Mouse (Mus musculus): ENCODE data around the gene 9130023H24Rik. TPM values are rescaled to one million over a fixed set of nuclear protein-coding genes. Genes with fewer than 3 reads are reported as not detected.

9130023H24Rik gene
- polyA plus RNA-seq, 1 experiment from 2014 or later = 10.6 TPM

DNA sequence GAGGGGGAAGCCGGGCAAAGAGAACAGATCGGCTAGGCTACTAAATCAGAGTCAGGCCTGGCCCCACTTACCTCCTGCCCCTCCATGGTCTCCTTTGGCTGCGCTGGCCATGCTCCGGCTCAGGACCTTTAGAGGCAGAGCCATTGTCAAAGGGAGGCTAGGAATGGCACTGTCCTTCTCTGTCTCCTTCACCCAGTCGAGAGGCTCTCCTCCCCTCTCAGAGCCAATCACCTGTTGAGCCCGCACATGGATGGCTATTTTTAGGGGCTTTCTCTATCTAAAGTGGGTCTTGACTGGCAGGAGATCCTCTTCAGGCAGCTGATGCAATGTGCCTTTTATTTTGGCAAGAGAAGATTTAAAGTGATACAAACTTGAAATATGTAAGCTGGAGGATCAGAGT lies 31.7 kb downstream of the 9130023H24Rik start, which contains the start of gene Cox6a2:
TSS of gene Cox6a2 (minus strand) at position 236 of the 400 bp plus-strand sequence.
- H3K4me3 ChIP-seq = no peak within 1 kb of the TSS
- no peak for DNase-seq (ENCODE audit: low spot score)

GRCm38 (mm10) chr7:128205695-128206094 lies 32.1 kb downstream of the 9130023H24Rik start:
- Histone ChIP-seq H3K27me3 (ENCODE audit: low read depth, poor library complexity, severe bottlenecking) (no peaks in the 10 kb centered on the region), H3K4me1 (0 out of 2 replicates have a peak, but pooled peaks cover 2% of the 10 kb centered on the region), H3K4me3 (no peak overlapping the region), H3K36me3 (no peaks in the 10 kb centered on the region), H3K9me3 (replicated peaks) (no peaks in the 10 kb centered on the region), H3K27ac (no peak overlapping the region)
- DNase-seq (ENCODE audit: low spot score) = no peak
- whole genome bisulfite sequencing = 87% methylated on average over 18 of the region's 18 CpGs

More for the DNA sequence above, 31.7 kb downstream of the 9130023H24Rik start, which contains the start of gene Cox6a2:
- H3K9me3 ChIP-seq (replicated peaks) = no peaks in the 10 kb centered on the region
- no peaks in the 10 kb centered on the region for H3K36me3 ChIP-seq
- 0 out of 2 replicates have a peak, but pooled peaks cover 2% of the 10 kb centered on the region for H3K4me1 ChIP-seq
- H3K27me3 ChIP-seq (ENCODE audit: low read depth, poor library complexity, severe bottlenecking) = no peaks in the 10 kb centered on the region
- 86% methylated on average over 6 of the region's 6 CpGs for WGBS
- H3K27ac ChIP-seq = no peak within 1 kb of the TSS

DNA sequence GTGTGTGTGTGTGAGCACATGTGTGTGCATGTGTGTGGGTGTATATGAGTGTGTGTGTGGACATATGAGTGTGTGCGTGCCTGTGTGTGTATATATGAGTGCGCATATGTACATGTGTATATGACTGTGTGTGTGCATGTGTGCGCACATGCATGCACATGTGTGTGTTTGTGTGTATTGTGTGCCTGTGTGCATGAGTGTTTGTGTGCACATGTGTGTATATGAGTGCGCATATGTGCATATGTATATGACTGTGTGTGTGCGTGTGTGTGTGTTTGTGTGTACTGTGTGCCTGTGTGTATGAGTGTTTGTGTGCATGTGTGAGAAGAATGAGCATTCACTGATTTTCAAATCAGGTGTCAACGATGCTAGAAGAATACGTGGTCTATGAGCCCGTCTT lies 33.7 kb downstream of the 9130023H24Rik start:
- Histone ChIP-seq H3K4me1 (0 out of 2 replicates have a peak, but pooled peaks cover 2% of the 10 kb centered on the region), H3K9me3 (replicated peaks) (no peaks in the 10 kb centered on the region), H3K4me3 (no peak overlapping the region), H3K27ac (no peak overlapping the region), H3K27me3 (ENCODE audit: low read depth, poor library complexity, severe bottlenecking) (no peaks in the 10 kb centered on the region), H3K36me3 (no peaks in the 10 kb centered on the region)
- no peak for DNase-seq (ENCODE audit: low spot score)
- 95% methylated on average over 8 of the region's 8 CpGs for WGBS

GRCm38 (mm10) chr7:128203071-128203470 lies 34.8 kb downstream of the 9130023H24Rik start:
- no peaks in the 10 kb centered on the region for H3K9me3 ChIP-seq (replicated peaks)
- H3K27me3 ChIP-seq (ENCODE audit: low read depth, poor library complexity, severe bottlenecking) = no peaks in the 10 kb centered on the region
- H3K4me1 ChIP-seq = 0 out of 2 replicates have a peak, but pooled peaks cover 2% of the 10 kb centered on the region
- DNase-seq (ENCODE audit: low spot score) = no peak
- no peak overlapping the region for H3K27ac ChIP-seq
- no peak overlapping the region for H3K4me3 ChIP-seq
- no peaks in the 10 kb centered on the region for H3K36me3 ChIP-seq
- 86% methylated on average over 9 of the region's 9 CpGs for WGBS

- Histone ChIP-seq H3K27ac (no peak overlapping the region), H3K4me1 (0 out of 2 replicates have a peak, but pooled peaks cover 2% of the 10 kb centered on the region), H3K9me3 (replicated peaks) (no peaks in the 10 kb centered on the region), H3K4me3 (no peak overlapping the region), H3K27me3 (ENCODE audit: low read depth, poor library complexity, severe bottlenecking) (no peaks in the 10 kb centered on the region), H3K36me3 (no peaks in the 10 kb centered on the region)
- DNase-seq (ENCODE audit: low spot score) = no peak
- 96% methylated on average over 9 of the region's 9 CpGs for WGBS
Measured at GRCm38 (mm10) chr7:128201607-128202006, 36.2 kb downstream of the 9130023H24Rik start.

Other genes with a start within 250 kb of the 9130023H24Rik start
- 5.2 and 6.5 TPM in 2 replicates for gene Pycard, start 244.2 kb downstream of the 9130023H24Rik start, polyA plus RNA-seq (2016; fragmentation: Nextera tagmentation; extraction: Ambion mirVana)
- not detected in 2 replicates for gene Trim72, start 234.1 kb downstream of the 9130023H24Rik start, polyA plus RNA-seq (2016; fragmentation: Nextera tagmentation; extraction: Ambion mirVana)
- 0.28 and 0.40 TPM in 2 replicates for gene Itgam, start 175.4 kb downstream of the 9130023H24Rik start, polyA plus RNA-seq (2016; fragmentation: Nextera tagmentation; extraction: Ambion mirVana)
- not detected in 2 replicates for gene Gm49368, start 175.3 kb downstream of the 9130023H24Rik start, polyA plus RNA-seq (2016; fragmentation: Nextera tagmentation; extraction: Ambion mirVana)
- not detected in 2 replicates for gene Itgax, start 108.5 kb downstream of the 9130023H24Rik start, polyA plus RNA-seq (2016; fragmentation: Nextera tagmentation; extraction: Ambion mirVana)
- not detected in 2 replicates for gene Itgad, start 83.7 kb downstream of the 9130023H24Rik start, polyA plus RNA-seq (2016; fragmentation: Nextera tagmentation; extraction: Ambion mirVana)
- gene Cox6a2, start 31.6 kb downstream of the 9130023H24Rik start, polyA plus RNA-seq (2016; fragmentation: Nextera tagmentation; extraction: Ambion mirVana) = 0.23 and 0.51 TPM in 2 replicates
- 17.8 and 20.0 TPM in 2 replicates for gene Armc5, start 689 bp downstream of the 9130023H24Rik start, polyA plus RNA-seq (2016; fragmentation: Nextera tagmentation; extraction: Ambion mirVana)
- 12.9 and 14.5 TPM in 2 replicates for gene Tgfb1i1, start 8.8 kb upstream of the 9130023H24Rik start, polyA plus RNA-seq (2016; fragmentation: Nextera tagmentation; extraction: Ambion mirVana)
- 0.33 and 0.50 TPM in 2 replicates for gene Slc5a2, start 27.6 kb upstream of the 9130023H24Rik start, polyA plus RNA-seq (2016; fragmentation: Nextera tagmentation; extraction: Ambion mirVana)
- 27.9 and 28.4 TPM in 2 replicates for gene BC017158, start 60.1 kb upstream of the 9130023H24Rik start, polyA plus RNA-seq (2016; fragmentation: Nextera tagmentation; extraction: Ambion mirVana)
- gene Rgs10, start 180.7 kb upstream of the 9130023H24Rik start, polyA plus RNA-seq (2016; fragmentation: Nextera tagmentation; extraction: Ambion mirVana) = 2.7 and 3.5 TPM in 2 replicates
- gene Tial1, start 223.7 kb upstream of the 9130023H24Rik start, polyA plus RNA-seq (2016; fragmentation: Nextera tagmentation; extraction: Ambion mirVana) = 24.2 and 24.9 TPM in 2 replicates